Mouse (Mus musculus) ES-Bruce4 (cell line): Measurements from ENCODE around the gene Dll3. TPM values are rescaled to one million over a fixed set of nuclear protein-coding genes. Genes with fewer than 3 reads are reported as not detected.

Experiments used
- H3K27ac ChIP-seq: 2 replicates; pipeline ENCODE4 v1.5.1; 2012; ENCODE audit warnings: low read length, inconsistent platforms; ENCODE audit not compliant: insufficient read depth
- H3K27me3 ChIP-seq: 2 replicates; pipeline ENCODE4 v1.6.1; 2012; ENCODE audit warnings: mild to moderate bottlenecking, low read length, inconsistent platforms; ENCODE audit not compliant: control insufficient read depth, poor library complexity, insufficient read depth, severe bottlenecking
- H3K36me3 ChIP-seq: 2 replicates; pipeline ENCODE4 v1.6.1; 2012; ENCODE audit warnings: inconsistent platforms, mild to moderate bottlenecking, low read length, moderate library complexity; ENCODE audit not compliant: control insufficient read depth, poor library complexity, insufficient read depth, severe bottlenecking
- H3K4me1 ChIP-seq: one replicate; pipeline ENCODE4 v1.8.1; 2011; ENCODE audit warnings: low read length; ENCODE audit not compliant: control insufficient read depth, insufficient read depth
- H3K4me3 ChIP-seq: 2 replicates; pipeline ENCODE4 v1.5.1; 2011; ENCODE audit warnings: low read depth, mild to moderate bottlenecking, low read length
- H3K9ac ChIP-seq: 2 replicates; pipeline ENCODE4 v1.6.1; 2012; ENCODE audit warnings: low read depth, mild to moderate bottlenecking, inconsistent platforms; ENCODE audit not compliant: poor library complexity, severe bottlenecking
- H3K9me3 ChIP-seq: replicated peaks from 2 replicates; pipeline ENCODE4 v1.6.1; 2012; ENCODE audit warnings: mild to moderate bottlenecking, low read length, inconsistent platforms; ENCODE audit not compliant: control insufficient read depth, poor library complexity, insufficient read depth, severe bottlenecking
- CTCF ChIP-seq: IDR thresholded peaks from one replicate; pipeline ENCODE4 v1.8.1; 2011; ENCODE audit warnings: low read depth, low read length
- EP300 ChIP-seq: IDR thresholded peaks from 2 replicates; pipeline ENCODE4 v1.6.1; 2011; ENCODE audit warnings: low read depth, low read length; ENCODE audit not compliant: insufficient read depth
- POLR2A ChIP-seq: IDR thresholded peaks from one replicate; pipeline ENCODE4 v1.8.1; 2011; ENCODE audit warnings: low read length; ENCODE audit not compliant: insufficient read depth
- polyA plus RNA-seq: library from polyadenylated mRNA; stranded (reverse); fragments of >200 nt; gene quantifications from 2 replicates; pipeline ENCODE4 v1.2.4, GENCODE M21; 2011; ENCODE audit warnings: low read depth; ENCODE audit not compliant: missing spikeins, insufficient read depth, insufficient read length

Gene Dll3
- polyA plus RNA-seq, 1 experiment = 10.5 TPM

GRCm38 (mm10) chr7:28328260-28328659 is 26.2 kb upstream of the Dll3 start:
- H3K9ac ChIP-seq = no peak overlapping the region
- no peaks in the 10 kb centered on the region for H3K4me1 ChIP-seq
- peaks cover 74% of the 10 kb centered on the region for H3K36me3 ChIP-seq
- TF ChIP-seq CTCF (no peak), POLR2A (no peak), EP300 (no peak)
- no peaks in the 10 kb centered on the region for H3K27me3 ChIP-seq
- H3K4me3 ChIP-seq = no peak overlapping the region
- no peak overlapping the region for H3K27ac ChIP-seq
- no peaks in the 10 kb centered on the region for H3K9me3 ChIP-seq

GRCm38 (mm10) chr7:28326457-28326856 is 24.4 kb upstream of the Dll3 start:
- TF ChIP-seq POLR2A (no peak), CTCF (no peak), EP300 (no peak)
- H3K4me1 ChIP-seq = no peaks in the 10 kb centered on the region
- H3K4me3 ChIP-seq = no peak overlapping the region
- H3K9me3 ChIP-seq = no peaks in the 10 kb centered on the region
- peaks cover 88% of the 10 kb centered on the region for H3K36me3 ChIP-seq
- H3K9ac ChIP-seq = no peak overlapping the region
- H3K27ac ChIP-seq = no peak overlapping the region
- no peaks in the 10 kb centered on the region for H3K27me3 ChIP-seq

- no peak overlapping the region for H3K4me3 ChIP-seq
- TF ChIP-seq EP300 (no peak), CTCF (no peak), POLR2A (no peak)
- no peaks in the 10 kb centered on the region for H3K27me3 ChIP-seq
- no peaks in the 10 kb centered on the region for H3K4me1 ChIP-seq
- no peak overlapping the region for H3K9ac ChIP-seq
- no peak overlapping the region for H3K27ac ChIP-seq
- H3K36me3 ChIP-seq = peaks cover 80% of the 10 kb centered on the region
- no peaks in the 10 kb centered on the region for H3K9me3 ChIP-seq
Measured at GRCm38 (mm10) chr7:28325293-28325692, 23.3 kb upstream of the Dll3 start.

GRCm38 (mm10) chr7:28321974-28322720 is 20.1 kb upstream of the Dll3 start:
- no peaks in the 10 kb centered on the region for H3K27me3 ChIP-seq
- no peak overlapping the region for H3K4me3 ChIP-seq
- no peak overlapping the region for H3K27ac ChIP-seq
- TF ChIP-seq POLR2A (no peak), CTCF (no peak), EP300 (no peak)
- H3K9me3 ChIP-seq = no peaks in the 10 kb centered on the region
- no peak overlapping the region for H3K9ac ChIP-seq
- no peaks in the 10 kb centered on the region for H3K4me1 ChIP-seq
- H3K36me3 ChIP-seq = peaks cover 81% of the 10 kb centered on the region

DNA sequence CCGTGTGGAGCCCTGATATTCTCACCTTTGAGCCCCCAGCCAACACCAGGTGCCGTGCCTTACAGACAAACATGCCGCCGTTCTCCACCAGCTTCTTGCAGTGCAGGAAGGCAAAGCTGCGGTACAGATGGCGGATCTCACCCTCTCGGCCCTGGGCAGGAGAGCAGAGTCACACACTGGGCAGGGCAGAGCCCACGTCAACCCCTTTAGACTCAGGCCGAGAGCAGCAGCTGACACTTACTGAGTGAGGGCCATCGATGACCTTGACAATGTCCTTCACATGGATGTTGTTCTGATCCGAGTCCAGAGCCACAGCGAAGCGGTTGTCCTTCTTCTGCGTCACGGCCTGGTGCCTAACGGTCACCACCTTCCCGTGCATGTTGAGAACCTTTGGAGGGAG is 16.7 kb upstream of the Dll3 start:
- Histone ChIP-seq H3K36me3 (peaks cover 66% of the 10 kb centered on the region), H3K4me1 (no peaks in the 10 kb centered on the region), H3K27me3 (no peaks in the 10 kb centered on the region), H3K4me3 (no peak overlapping the region), H3K9me3 (no peaks in the 10 kb centered on the region), H3K27ac (no peak overlapping the region), H3K9ac (no peak overlapping the region)
- no peak for TF ChIP-seq CTCF
- no peak for TF ChIP-seq POLR2A
- no peak for TF ChIP-seq EP300

DNA sequence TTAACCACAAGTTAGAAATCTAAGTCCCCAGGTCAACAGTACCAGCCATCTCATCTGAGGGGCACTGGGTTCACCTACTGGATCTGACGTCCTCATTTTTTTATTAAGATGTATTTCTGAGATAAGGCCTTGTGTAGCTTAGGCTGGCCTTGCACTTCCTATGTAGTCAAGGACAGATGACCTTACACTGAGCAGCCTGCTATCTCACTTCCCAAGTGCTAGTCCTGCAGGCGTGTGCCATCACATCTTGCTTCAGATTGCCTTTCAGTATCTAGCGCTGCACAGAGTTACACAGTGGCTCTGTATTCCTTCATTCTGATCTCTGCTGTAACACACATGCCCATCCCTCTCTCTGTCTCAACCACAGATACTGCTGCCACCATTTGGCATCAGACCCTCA is 16.0 kb upstream of the Dll3 start:
- Histone ChIP-seq H3K4me1 (no peaks in the 10 kb centered on the region), H3K9ac (no peak overlapping the region), H3K27ac (no peak overlapping the region), H3K27me3 (no peaks in the 10 kb centered on the region), H3K36me3 (peaks cover 61% of the 10 kb centered on the region), H3K4me3 (no peak overlapping the region), H3K9me3 (no peaks in the 10 kb centered on the region)
- no peak for TF ChIP-seq CTCF
- TF ChIP-seq EP300 = no peak
- no peak for TF ChIP-seq POLR2A
